Mouse (Mus musculus) ES-Bruce4 (cell line): ENCODE results near the gene Cradd.

Experiments used
- CTCF ChIP-seq: IDR thresholded peaks from one replicate; pipeline ENCODE4 v1.8.1; 2011; ENCODE audit warnings: low read depth, low read length
- POLR2A ChIP-seq: IDR thresholded peaks from one replicate; pipeline ENCODE4 v1.8.1; 2011; ENCODE audit warnings: low read length; ENCODE audit not compliant: insufficient read depth

GRCm38 (mm10) chr10:95197377-95197776 is 126.6 kb downstream of the Cradd start:
- TF ChIP-seq POLR2A (no peak), CTCF (no peak)
